Mouse (Mus musculus): ENCODE data around the gene Ccdc93. TPM values are rescaled to one million over a fixed set of nuclear protein-coding genes. Genes with fewer than 3 reads are reported as not detected.

The Ccdc93 gene
- polyA plus RNA-seq, 1 experiment from 2014 or later, result 11.0 TPM

DNA sequence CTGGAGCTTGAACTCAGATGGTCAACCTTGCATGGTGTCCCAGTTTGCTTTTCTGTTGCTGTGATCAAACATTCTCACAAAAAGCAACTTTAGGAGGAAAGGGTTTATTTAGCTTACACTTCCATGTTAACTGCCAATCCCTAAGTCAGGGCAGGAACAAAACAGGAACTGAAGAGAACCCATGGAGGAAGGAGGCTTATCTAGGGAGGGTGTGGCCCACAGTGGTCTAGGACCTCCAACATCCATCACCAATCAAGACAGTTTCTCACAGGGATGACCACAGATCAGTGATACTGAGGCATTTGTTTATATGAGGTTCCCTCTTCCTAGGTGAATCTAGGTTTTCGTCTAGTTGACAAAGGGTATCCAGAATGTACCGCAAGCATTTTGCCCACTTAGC is 81.1 kb downstream of the Ccdc93 start:
- no peak for DNase-seq (ENCODE audit: low spot score)
- Histone ChIP-seq H3K4me3 (ENCODE audit: low read depth, low read length) (no peak overlapping the region), H3K36me3 (ENCODE audit: control insufficient read depth, insufficient read depth, low read length) (no peaks in the 10 kb centered on the region), H3K27me3 (ENCODE audit: control insufficient read depth, insufficient read depth, low read length) (no peaks in the 10 kb centered on the region), H3K27ac (ENCODE audit: low read depth, low read length) (no peak overlapping the region), H3K4me2 (ENCODE audit: low read depth) (no peak overlapping the region), H3K4me1 (ENCODE audit: control insufficient read depth, insufficient read depth, low read length) (no peaks in the 10 kb centered on the region), H3K9me3 (ENCODE audit: control insufficient read depth, low read length) (no peaks in the 10 kb centered on the region), H3K9ac (ENCODE audit: low read length) (no peak overlapping the region)
- ATAC-seq (ENCODE audit: insufficient read depth, low FRiP score, low TSS enrichment), result no peak
- 98% methylated on average over 2 of the region's 2 CpGs for WGBS

DNA sequence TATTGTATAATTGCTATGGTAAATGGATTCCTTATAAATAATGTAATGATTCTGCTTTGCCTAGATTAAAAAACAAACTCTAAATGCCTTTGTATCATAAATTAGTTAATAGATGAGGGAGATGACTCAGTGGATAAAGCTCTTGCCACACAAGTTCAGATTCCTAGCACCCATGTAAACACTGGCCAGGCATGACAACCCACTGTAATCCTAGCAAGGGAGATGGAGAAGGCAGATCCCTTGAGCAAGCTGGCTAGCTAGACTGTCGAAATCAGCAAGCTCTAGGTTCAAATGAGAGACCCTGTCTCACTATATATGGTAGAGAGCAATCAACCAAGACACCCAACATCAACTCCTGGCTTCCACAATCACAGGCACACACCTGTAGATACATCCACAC is 87.8 kb downstream of the Ccdc93 start:
- no peaks in the 10 kb centered on the region for H3K9me3 ChIP-seq (ENCODE audit: control insufficient read depth, low read length)
- H3K27ac ChIP-seq (ENCODE audit: low read depth, low read length), result no peak overlapping the region
- ATAC-seq (ENCODE audit: insufficient read depth, low FRiP score, low TSS enrichment) (no peak), DNase-seq (ENCODE audit: low spot score) (no peak)
- no peak overlapping the region for H3K9ac ChIP-seq (ENCODE audit: low read length)
- H3K27me3 ChIP-seq (ENCODE audit: control insufficient read depth, insufficient read depth, low read length), result no peaks in the 10 kb centered on the region
- WGBS, result 71% methylated on average over 1 of the region's 1 CpGs
- H3K4me3 ChIP-seq (ENCODE audit: low read depth, low read length), result no peak overlapping the region
- no peaks in the 10 kb centered on the region for H3K4me1 ChIP-seq (ENCODE audit: control insufficient read depth, insufficient read depth, low read length)
- H3K4me2 ChIP-seq (ENCODE audit: low read depth), result no peak overlapping the region
- no peaks in the 10 kb centered on the region for H3K36me3 ChIP-seq (ENCODE audit: control insufficient read depth, insufficient read depth, low read length)

DNA sequence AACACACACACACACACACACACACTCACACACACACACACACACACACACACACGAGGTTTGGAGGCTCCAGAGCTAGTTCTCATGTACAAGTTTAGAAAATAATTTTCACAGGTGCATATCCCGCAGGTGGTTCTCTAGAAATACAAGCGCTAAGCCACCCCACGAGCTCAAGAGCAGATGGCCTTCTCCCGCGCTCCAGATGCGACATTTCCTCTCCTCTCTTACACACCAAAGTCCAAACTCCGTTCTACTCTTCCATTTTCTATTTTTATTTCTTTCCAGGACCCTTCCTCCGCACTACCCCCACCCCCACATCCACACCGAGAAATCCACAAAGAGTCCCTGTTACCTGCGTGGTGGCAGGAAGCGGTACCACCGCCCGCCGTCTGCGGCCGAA is 96.2 kb downstream of the Ccdc93 start:
- no peak overlapping the region for H3K4me3 ChIP-seq (ENCODE audit: low read depth, low read length)
- ATAC-seq (ENCODE audit: insufficient read depth, low FRiP score, low TSS enrichment) (no peak), DNase-seq (ENCODE audit: low spot score) (no peak)
- H3K27ac ChIP-seq (ENCODE audit: low read depth, low read length), result no peak overlapping the region
- H3K27me3 ChIP-seq (ENCODE audit: control insufficient read depth, insufficient read depth, low read length), result peaks cover 18% of the 10 kb centered on the region
- WGBS, result 50% methylated on average over 17 of the region's 17 CpGs
- 0 out of 2 replicates have a peak, but pooled peaks cover 3% of the 10 kb centered on the region for H3K4me1 ChIP-seq (ENCODE audit: control insufficient read depth, insufficient read depth, low read length)
- no peak overlapping the region for H3K9ac ChIP-seq (ENCODE audit: low read length)
- H3K36me3 ChIP-seq (ENCODE audit: control insufficient read depth, insufficient read depth, low read length), result no peaks in the 10 kb centered on the region
- no peak overlapping the region for H3K4me2 ChIP-seq (ENCODE audit: low read depth)
- H3K9me3 ChIP-seq (ENCODE audit: control insufficient read depth, low read length), result no peaks in the 10 kb centered on the region

DNA sequence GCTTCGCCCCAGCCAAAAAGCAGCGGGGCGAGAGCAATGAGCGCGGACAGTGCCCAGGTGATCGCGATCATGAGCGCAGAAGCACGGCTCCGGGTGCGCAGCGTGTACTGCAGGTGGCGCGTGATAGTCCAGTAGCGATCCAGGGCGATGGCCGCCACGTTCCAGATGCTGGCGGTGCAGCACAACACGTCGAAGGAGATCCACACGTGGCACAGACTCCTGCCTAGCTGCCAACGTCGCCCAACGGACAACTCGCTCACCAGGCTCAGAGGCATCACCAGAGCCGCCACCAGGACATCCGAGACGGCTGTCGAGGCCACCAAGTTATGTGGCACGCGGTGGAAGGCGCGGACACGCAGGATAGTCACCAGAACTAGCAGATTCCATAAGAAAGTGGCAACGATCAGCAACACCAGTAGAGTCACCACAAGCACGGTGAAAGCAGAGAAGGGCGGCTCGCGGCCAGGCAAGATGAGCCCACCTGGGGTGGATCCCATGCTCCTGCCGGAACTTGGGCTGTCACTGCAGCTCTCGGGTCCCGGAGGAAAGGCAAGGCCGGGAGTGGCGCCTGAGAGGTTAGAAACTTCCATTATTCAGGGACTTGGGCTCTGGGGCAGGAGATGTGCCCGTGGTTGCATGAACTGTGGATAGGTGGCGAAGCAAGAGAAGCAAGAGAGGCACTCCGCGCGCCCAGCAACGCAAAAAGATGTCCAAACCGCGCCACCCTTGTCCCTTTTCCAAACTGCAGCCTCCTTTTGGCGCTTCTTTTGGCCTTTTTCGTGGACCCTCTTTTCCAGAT is 97.0 kb downstream of the Ccdc93 start:
- Histone ChIP-seq H3K27me3 (ENCODE audit: control insufficient read depth, insufficient read depth, low read length) (peaks cover 18% of the 10 kb centered on the region), H3K4me3 (ENCODE audit: low read depth, low read length) (peak overlapping the region; percentile 24), H3K4me1 (ENCODE audit: control insufficient read depth, insufficient read depth, low read length) (0 out of 2 replicates have a peak, but pooled peaks cover 3% of the 10 kb centered on the region), H3K27ac (ENCODE audit: low read depth, low read length) (no peak overlapping the region), H3K9ac (ENCODE audit: low read length) (no peak overlapping the region), H3K9me3 (ENCODE audit: control insufficient read depth, low read length) (no peaks in the 10 kb centered on the region), H3K4me2 (ENCODE audit: low read depth) (peak overlapping the region; percentile 50), H3K36me3 (ENCODE audit: control insufficient read depth, insufficient read depth, low read length) (no peaks in the 10 kb centered on the region)
- 12% methylated on average over 55 of the region's 55 CpGs for WGBS
- ATAC-seq (ENCODE audit: insufficient read depth, low FRiP score, low TSS enrichment), result no peak
- DNase-seq (ENCODE audit: low spot score), result peak; percentile 29

DNA sequence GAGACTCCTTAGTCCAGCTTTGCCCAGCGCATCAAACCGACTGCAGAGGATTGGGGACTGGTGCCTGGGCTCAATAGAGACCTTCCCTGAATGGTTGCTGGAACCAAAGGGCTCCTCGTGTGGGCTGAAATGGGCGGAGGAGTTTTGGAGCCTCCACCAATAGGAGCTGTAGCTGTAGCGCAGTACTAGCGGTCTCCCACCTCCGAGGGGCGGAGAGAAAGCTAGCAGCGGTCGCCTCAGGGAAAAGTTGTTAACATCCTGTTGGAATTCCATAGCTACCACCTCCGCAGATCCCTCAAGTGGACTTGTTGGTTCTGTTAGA is 97.5 kb downstream of the Ccdc93 start, which contains the start of gene Htr5b:
Gene Htr5b (minus strand): TSS at position 67 of the 322 bp plus-strand sequence.
- Histone ChIP-seq H3K4me3 (ENCODE audit: low read depth, low read length) (peak within 1 kb of the TSS; percentile 24), H3K4me1 (ENCODE audit: control insufficient read depth, insufficient read depth, low read length) (0 out of 2 replicates have a peak, but pooled peaks cover 3% of the 10 kb centered on the region), H3K27me3 (ENCODE audit: control insufficient read depth, insufficient read depth, low read length) (peaks cover 18% of the 10 kb centered on the region), H3K9me3 (ENCODE audit: control insufficient read depth, low read length) (no peaks in the 10 kb centered on the region), H3K36me3 (ENCODE audit: control insufficient read depth, insufficient read depth, low read length) (no peaks in the 10 kb centered on the region), H3K27ac (ENCODE audit: low read depth, low read length) (no peak within 1 kb of the TSS), H3K9ac (ENCODE audit: low read length) (no peak within 1 kb of the TSS), H3K4me2 (ENCODE audit: low read depth) (peak within 1 kb of the TSS; percentile 50)
- peak; percentile 77 for ATAC-seq (ENCODE audit: insufficient read depth, low FRiP score, low TSS enrichment)
- 0% methylated on average over 11 of the region's 11 CpGs for WGBS
- peak; percentile 67 for DNase-seq (ENCODE audit: low spot score)

DNA sequence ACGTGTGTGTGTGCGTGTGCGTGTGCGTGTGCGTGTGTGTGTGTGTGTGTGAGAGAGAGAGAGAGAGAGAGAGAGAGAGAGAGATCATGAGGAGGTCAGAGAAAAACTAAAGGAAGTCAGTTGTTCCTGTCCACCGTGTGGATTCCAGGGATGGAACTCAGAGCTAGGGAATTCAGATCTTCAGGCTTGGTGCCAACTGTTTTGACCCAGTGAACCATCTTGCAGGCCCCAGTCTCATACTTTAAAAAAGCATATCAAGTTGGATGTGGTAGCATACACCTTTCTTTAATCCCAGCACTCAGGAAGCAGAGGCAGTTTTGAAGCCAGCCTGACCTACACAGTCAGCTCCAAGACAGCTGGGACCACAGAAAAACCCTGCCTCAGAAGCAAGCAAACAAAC is 98.4 kb downstream of the Ccdc93 start:
- ATAC-seq (ENCODE audit: insufficient read depth, low FRiP score, low TSS enrichment), result no peak
- Histone ChIP-seq H3K4me3 (ENCODE audit: low read depth, low read length) (no peak overlapping the region), H3K9me3 (ENCODE audit: control insufficient read depth, low read length) (no peaks in the 10 kb centered on the region), H3K4me1 (ENCODE audit: control insufficient read depth, insufficient read depth, low read length) (0 out of 2 replicates have a peak, but pooled peaks cover 3% of the 10 kb centered on the region), H3K27me3 (ENCODE audit: control insufficient read depth, insufficient read depth, low read length) (peaks cover 18% of the 10 kb centered on the region), H3K27ac (ENCODE audit: low read depth, low read length) (no peak overlapping the region), H3K4me2 (ENCODE audit: low read depth) (no peak overlapping the region), H3K9ac (ENCODE audit: low read length) (no peak overlapping the region), H3K36me3 (ENCODE audit: control insufficient read depth, insufficient read depth, low read length) (no peaks in the 10 kb centered on the region)
- WGBS, result 88% methylated on average over 6 of the region's 6 CpGs
- no peak for DNase-seq (ENCODE audit: low spot score)

DNA sequence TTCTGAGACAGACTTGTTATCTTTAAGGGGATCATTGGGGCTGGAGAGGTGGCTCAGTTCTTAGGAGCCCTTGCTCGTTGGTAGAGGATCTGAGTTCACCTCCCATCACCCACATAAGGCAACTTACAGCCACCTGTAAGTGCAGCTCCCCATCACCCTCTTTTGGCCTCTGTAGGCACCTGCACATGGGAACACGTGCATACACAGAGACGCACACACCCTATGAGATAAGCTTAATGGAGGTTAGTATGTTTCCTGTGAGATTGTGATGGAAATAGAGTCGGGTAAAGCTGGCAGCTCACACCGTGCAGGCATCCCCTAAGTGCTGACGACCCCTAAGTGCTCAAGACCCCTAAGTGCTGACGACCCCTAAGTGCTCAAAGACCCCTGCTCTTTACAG is 100.6 kb downstream of the Ccdc93 start:
- 79% methylated on average over 7 of the region's 7 CpGs for WGBS
- H3K27ac ChIP-seq (ENCODE audit: low read depth, low read length), result no peak overlapping the region
- no peak overlapping the region for H3K4me2 ChIP-seq (ENCODE audit: low read depth)
- no peak for ATAC-seq (ENCODE audit: insufficient read depth, low FRiP score, low TSS enrichment)
- no peaks in the 10 kb centered on the region for H3K36me3 ChIP-seq (ENCODE audit: control insufficient read depth, insufficient read depth, low read length)
- H3K9ac ChIP-seq (ENCODE audit: low read length), result no peak overlapping the region
- no peaks in the 10 kb centered on the region for H3K9me3 ChIP-seq (ENCODE audit: control insufficient read depth, low read length)
- H3K4me3 ChIP-seq (ENCODE audit: low read depth, low read length), result no peak overlapping the region
- H3K27me3 ChIP-seq (ENCODE audit: control insufficient read depth, insufficient read depth, low read length), result peaks cover 18% of the 10 kb centered on the region
- H3K4me1 ChIP-seq (ENCODE audit: control insufficient read depth, insufficient read depth, low read length), result 0 out of 2 replicates have a peak, but pooled peaks cover 3% of the 10 kb centered on the region
- no peak for DNase-seq (ENCODE audit: low spot score)

DNA sequence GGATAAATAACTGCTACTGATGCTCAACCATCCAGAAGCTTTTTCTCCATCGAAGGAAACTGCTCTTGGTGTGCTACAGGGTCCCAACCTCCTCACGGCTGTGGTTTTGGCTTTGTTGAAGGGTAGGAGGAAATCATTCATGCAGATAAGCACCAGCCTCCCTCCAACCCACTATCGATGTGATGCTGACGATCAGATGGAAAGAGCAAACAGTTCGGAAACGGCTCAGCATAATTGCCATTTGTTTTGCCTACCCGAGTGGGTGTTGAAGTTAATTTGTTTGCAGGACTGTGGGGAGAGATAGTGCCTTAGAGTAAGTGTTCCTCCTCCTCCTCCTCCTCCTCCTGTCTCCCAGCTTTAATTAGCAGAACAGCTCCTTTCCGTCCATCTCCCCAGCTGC is 109.5 kb downstream of the Ccdc93 start:
- Histone ChIP-seq H3K4me3 (ENCODE audit: low read depth, low read length) (no peak overlapping the region), H3K9ac (ENCODE audit: low read length) (no peak overlapping the region), H3K27me3 (ENCODE audit: control insufficient read depth, insufficient read depth, low read length) (no peaks in the 10 kb centered on the region), H3K27ac (ENCODE audit: low read depth, low read length) (no peak overlapping the region), H3K4me1 (ENCODE audit: control insufficient read depth, insufficient read depth, low read length) (no peaks in the 10 kb centered on the region), H3K36me3 (ENCODE audit: control insufficient read depth, insufficient read depth, low read length) (no peaks in the 10 kb centered on the region), H3K4me2 (ENCODE audit: low read depth) (no peak overlapping the region), H3K9me3 (ENCODE audit: control insufficient read depth, low read length) (no peaks in the 10 kb centered on the region)
- DNase-seq (ENCODE audit: low spot score) (no peak), ATAC-seq (ENCODE audit: insufficient read depth, low FRiP score, low TSS enrichment) (no peak)
- 85% methylated on average over 8 of the region's 8 CpGs for WGBS

DNA sequence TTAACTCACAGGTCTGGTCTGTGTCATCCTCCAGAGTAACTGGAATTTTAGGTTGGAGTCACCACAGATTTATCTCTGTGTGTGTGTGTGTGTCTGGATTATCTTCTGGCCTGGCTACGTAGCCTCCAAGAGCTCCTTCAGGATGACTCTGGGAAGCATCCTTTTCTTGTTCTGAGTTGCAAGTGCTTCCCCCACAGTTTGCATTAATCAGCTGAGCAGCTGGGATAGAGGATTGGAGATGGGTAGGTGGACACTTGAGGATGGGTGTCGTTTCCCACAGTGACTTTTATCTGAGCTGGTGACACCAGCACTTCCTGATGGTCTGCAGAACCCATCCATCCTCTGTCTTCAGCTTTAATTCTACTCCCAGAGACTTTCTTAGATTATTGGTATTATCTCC is 116.0 kb downstream of the Ccdc93 start:
- Histone ChIP-seq H3K4me3 (ENCODE audit: low read depth, low read length) (no peak overlapping the region), H3K9me3 (ENCODE audit: control insufficient read depth, low read length) (no peaks in the 10 kb centered on the region), H3K9ac (ENCODE audit: low read length) (no peak overlapping the region), H3K4me2 (ENCODE audit: low read depth) (no peak overlapping the region), H3K27ac (ENCODE audit: low read depth, low read length) (no peak overlapping the region), H3K36me3 (ENCODE audit: control insufficient read depth, insufficient read depth, low read length) (no peaks in the 10 kb centered on the region; the same call in 1 of the 2 replicates), H3K27me3 (ENCODE audit: control insufficient read depth, insufficient read depth, low read length) (no peaks in the 10 kb centered on the region), H3K4me1 (ENCODE audit: control insufficient read depth, insufficient read depth, low read length) (no peaks in the 10 kb centered on the region)
- ATAC-seq (ENCODE audit: insufficient read depth, low FRiP score, low TSS enrichment) (no peak), DNase-seq (ENCODE audit: low spot score) (no peak)
- WGBS, result 68% methylated on average over 2 of the region's 2 CpGs
